21 mouse cellular contexts compared by ENCODE assay signal in the genomic region with DNA sequence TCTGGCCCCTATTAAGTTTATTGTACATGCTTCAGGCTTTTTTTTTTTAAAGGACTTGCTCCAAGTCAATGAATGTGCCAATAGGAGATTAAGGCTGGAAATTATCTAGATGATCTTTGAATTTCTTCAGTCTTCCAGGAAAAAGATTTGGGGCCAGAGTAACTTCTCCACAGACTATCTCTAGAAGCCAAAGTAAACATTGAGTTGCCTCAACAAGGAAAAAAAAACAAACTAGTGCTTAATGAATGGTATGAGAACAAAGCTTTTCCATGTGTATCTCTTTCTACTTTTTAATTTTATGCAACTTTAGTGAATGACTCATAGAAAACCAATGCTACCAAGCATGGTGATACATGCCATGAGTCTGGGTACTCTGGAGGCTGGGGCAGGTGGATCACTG.
"Had no signal": no experiment of that assay in that cellular context is flagged by ENCODE, and none has a peak within 500 bp of the region (broad histone marks: within the 10 kb centered on the region; RNA-seq: fewer than 3 reads in every experiment).

No protein-coding gene starts in this region.

- H3K4me1 ChIP-seq: lung, embryonic 15.5 days; midbrain, embryonic 10.5 days; midbrain, embryonic 12.5 days; neural tube, embryonic 13.5 days; neural tube, embryonic 15.5 days had no signal

- H3K9ac ChIP-seq: liver, postnatal 0 days; lung, embryonic 15.5 days; midbrain, embryonic 12.5 days; neural tube, embryonic 13.5 days; neural tube, embryonic 15.5 days had no signal

- H3K4me3 ChIP-seq: lung, embryonic 15.5 days; midbrain, embryonic 10.5 days; midbrain, embryonic 12.5 days; myocyte; neural tube, embryonic 13.5 days; neural tube, embryonic 15.5 days had no signal

- H3K27ac ChIP-seq: lung, embryonic 15.5 days; macrophage; midbrain, embryonic 10.5 days; midbrain, embryonic 12.5 days; neural tube, embryonic 13.5 days; neural tube, embryonic 15.5 days had no signal

- DNase-seq: liver, postnatal 0 days; lung, adult 2 months; lung, postnatal 14 days; lung, postnatal 36 days; midbrain, embryonic 14.5 days; retina, postnatal 1 day; right cerebral cortex, adult 18-20 months; right cerebral cortex, postnatal 25 days; right cerebral cortex, postnatal 4 days; spleen, adult 18-20 months; thymus, adult 18-20 months; thymus, postnatal 14 days; thymus, postnatal 36 days had no signal

- H3K27me3 ChIP-seq: lung, embryonic 15.5 days; midbrain, embryonic 12.5 days; neural tube, embryonic 13.5 days; neural tube, embryonic 15.5 days had no signal

- ATAC-seq: liver, postnatal 0 days; lung, postnatal 0 days had no signal

- H3K4me2 ChIP-seq: lung, embryonic 15.5 days; midbrain, embryonic 12.5 days; neural tube, embryonic 13.5 days; neural tube, embryonic 15.5 days had no signal

- H3K36me3 ChIP-seq: lung, embryonic 15.5 days; midbrain, embryonic 10.5 days; midbrain, embryonic 12.5 days; neural tube, embryonic 13.5 days; neural tube, embryonic 15.5 days had no signal

- H3K9me3 ChIP-seq: lung, embryonic 15.5 days; midbrain, embryonic 10.5 days; midbrain, embryonic 12.5 days; neural tube, embryonic 13.5 days; neural tube, embryonic 15.5 days had no signal
